Comparison of ENCODE assay signal across 11 mouse cellular contexts in the genomic region with DNA sequence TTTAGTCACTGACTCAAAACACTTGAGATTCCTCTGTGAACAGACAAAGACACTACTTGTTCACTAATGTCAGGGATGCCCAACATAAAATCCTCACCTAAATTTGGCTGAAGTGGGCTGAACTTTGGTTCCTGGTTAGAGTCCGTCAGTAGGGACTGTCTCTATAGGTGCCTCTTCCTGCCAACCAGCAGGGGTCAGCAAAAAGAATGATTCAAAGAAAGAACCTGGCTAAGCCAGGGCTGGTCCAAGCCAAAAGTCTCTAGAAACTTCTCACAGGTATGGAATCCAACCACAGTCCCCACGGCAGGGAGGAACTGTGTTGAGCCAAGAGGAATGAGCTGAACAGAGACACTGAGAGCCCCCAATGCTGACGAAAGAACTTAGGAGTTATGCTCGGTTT.
DNase-seq lines count a peak whose midpoint lies in the region; ATAC-seq and TF ChIP-seq lines count a peak whose summit lies in the region.
"Had no signal": no experiment of that assay in that cellular context is flagged by ENCODE, and none has a peak within 500 bp of the region (broad histone marks: within the 10 kb centered on the region; RNA-seq: fewer than 3 reads in every experiment).

No protein-coding gene starts in this region.

- H3K9ac ChIP-seq in kidney, embryonic 15.5 days: no peak overlapping the region
- H3K9ac ChIP-seq: hindbrain, embryonic 14.5 days had no signal

- H3K27ac ChIP-seq in kidney, adult 2 months (ENCODE audit: insufficient read depth, low read depth, low read length): no peak overlapping the region
- no peak overlapping the region for H3K27ac ChIP-seq in kidney, embryonic 15.5 days
- H3K27ac ChIP-seq: hindbrain, embryonic 14.5 days had no signal

- TF ChIP-seq POLR2A in kidney, adult 2 months (IDR thresholded peaks at IDR 0.05; ENCODE audit: low read depth, low read length): no peak

- H3K9me3 ChIP-seq in kidney, embryonic 15.5 days (replicated peaks): no peaks in the 10 kb centered on the region

- no peaks in the 10 kb centered on the region; the same call in 1 of the 2 replicates for H3K4me1 ChIP-seq in kidney, adult 2 months (ENCODE audit: control insufficient read depth, insufficient read depth, low read length)
- H3K4me1 ChIP-seq in kidney, embryonic 15.5 days: peaks cover 48% of the 10 kb centered on the region

- no peak for ATAC-seq in kidney, embryonic 15.5 days (replicated peaks; ENCODE audit: low FRiP score)
- ATAC-seq: forebrain, embryonic 14.5 days had no signal

- 58% methylated on average over 4 of the region's 4 CpGs for WGBS in kidney, adult 2 months
- 76% methylated on average over 4 of the region's 4 CpGs for WGBS in kidney, embryonic 15.5 days

- no peak overlapping the region for H3K4me2 ChIP-seq in kidney, embryonic 15.5 days
- H3K4me2 ChIP-seq: hindbrain, embryonic 14.5 days had no signal

- DNase-seq in kidney, adult 2 months: peak; percentile 68
- peak; percentile 6 for DNase-seq in thymus, postnatal 14 days
- DNase-seq in thymus, postnatal 0 days (ENCODE audit: low spot score): no peak
- peak; percentile 58 for DNase-seq in fibroblast of lung, adult 2 months (ENCODE audit: low read depth)
- no peak for DNase-seq in urinary bladder, postnatal 4 days (ENCODE audit: low spot score in 2 of 2)
- DNase-seq in c-Kit-positive CD71-positive TER-119-positive erythroid progenitor cells, embryonic 14.5 days (ENCODE audit: low spot score): no peak
- DNase-seq in layer of hippocampus, postnatal 25 days (ENCODE audit: extremely low spot score in 1 of 2, low spot score in 1 of 2): no peak
- DNase-seq: cerebellum, postnatal 14 days had no signal

- no peaks in the 10 kb centered on the region for H3K27me3 ChIP-seq in kidney, adult 2 months (replicated peaks; ENCODE audit: control insufficient read depth, insufficient read depth, low read length)
- H3K27me3 ChIP-seq in kidney, embryonic 15.5 days: no peaks in the 10 kb centered on the region

- no peak overlapping the region for H3K4me3 ChIP-seq in kidney, adult 2 months (ENCODE audit: insufficient read depth, low read depth, low read length)
- no peak overlapping the region for H3K4me3 ChIP-seq in kidney, embryonic 15.5 days (replicated peaks)

- H3K36me3 ChIP-seq in kidney, adult 2 months (ENCODE audit: control insufficient read depth, insufficient read depth, low read length): no peaks in the 10 kb centered on the region
- H3K36me3 ChIP-seq in kidney, embryonic 15.5 days: no peaks in the 10 kb centered on the region

- peak; percentile 55 for TF ChIP-seq CTCF in kidney, adult 2 months (conservative IDR thresholded peaks at IDR 0.05; ENCODE audit: insufficient read depth, insufficient read length, low read depth, low read length)

Comparison
In these comparisons a context has a peak if more than half of its experiments do, and no peak if none do; other contexts are left out.
1. DNase-seq: peak in kidney, adult 2 months (single experiment), thymus, postnatal 14 days (single experiment) and fibroblast of lung, adult 2 months (single experiment); none in thymus, postnatal 0 days (single experiment), urinary bladder, postnatal 4 days (0 of 2), c-Kit-positive CD71-positive TER-119-positive erythroid progenitor cells, embryonic 14.5 days (single experiment) and layer of hippocampus, postnatal 25 days (0 of 2).